Mouse (Mus musculus) liver, embryonic 14.5 days (tissue): ENCODE data around the gene Slc17a8. TPM values are rescaled to one million over a fixed set of nuclear protein-coding genes. Genes with fewer than 3 reads are reported as not detected.

ENCODE experiments used
- ATAC-seq: fragments of 200-750 bp; cut with Nextera tagmentation; 2 replicates; pipeline ENCODE4 v1.8.0; 2017; ENCODE audit warnings: moderate number of reproducible peaks, mild to moderate bottlenecking, moderate library complexity; ENCODE audit not compliant: insufficient read depth
- DNase-seq, 3 experiments: peaks; one replicate each; pipeline ENCODE4 v3.0.0-alpha.2; 2012 to 2013; ENCODE audit warnings: low read depth in 3 of 3, low spot score in 3 of 3
- H3K27ac ChIP-seq: fragments of 300-500 bp; sonication (generic); 2 replicates; pipeline ENCODE4 v1.5.1; 2014; ENCODE audit warnings: moderate library complexity, mild to moderate bottlenecking, control low read depth, inconsistent platforms
- H3K27me3 ChIP-seq: fragments of 300-500 bp; sonication (generic); 2 replicates; pipeline ENCODE4 v1.6.1; 2014; ENCODE audit warnings: mild to moderate bottlenecking, low read length, moderate library complexity; ENCODE audit not compliant: control insufficient read depth, insufficient read depth
- H3K36me3 ChIP-seq: fragments of 300-500 bp; sonication (generic); replicated peaks from 2 replicates; pipeline ENCODE4 v1.6.1; 2014; ENCODE audit warnings: low read depth; ENCODE audit not compliant: control insufficient read depth, insufficient read depth
- H3K4me1 ChIP-seq, 2 experiments: fragments of 200-500 bp in 1 of 2; fragments of 300-500 bp in 1 of 2; sonication (generic) in 1 of 2; replicated peaks; 2 replicates each; pipeline ENCODE4 v1.6.1; 2012 to 2014; ENCODE audit warnings: antibody characterized with exemption in 1 of 2, inconsistent platforms in 1 of 2, low read length in 1 of 2; ENCODE audit not compliant: control insufficient read depth in 2 of 2, insufficient read depth in 2 of 2
- H3K4me2 ChIP-seq: fragments of 300-500 bp; sonication (generic); 2 replicates; pipeline ENCODE4 v1.6.1; 2014; ENCODE audit warnings: low read depth, mild to moderate bottlenecking, control low read depth, moderate library complexity
- H3K4me3 ChIP-seq, 2 experiments: fragments of 200-500 bp in 1 of 2; fragments of 300-500 bp in 1 of 2; sonication (generic) in 1 of 2; 2 replicates each; pipeline ENCODE4 v1.5.1; 2012 to 2014; ENCODE audit warnings: low read depth in 2 of 2, low read length in 2 of 2, mild to moderate bottlenecking in 2 of 2, control low read depth in 1 of 2, inconsistent platforms in 1 of 2, moderate library complexity in 1 of 2; ENCODE audit not compliant: insufficient read depth in 1 of 2
- H3K9ac ChIP-seq: fragments of 300-500 bp; sonication (generic); replicated peaks from 2 replicates; pipeline ENCODE4 v1.6.1; 2014; ENCODE audit warnings: mild to moderate bottlenecking, control low read depth, moderate library complexity
- H3K9me3 ChIP-seq: fragments of 300-500 bp; sonication (generic); 2 replicates; pipeline ENCODE4 v1.6.1; 2016; ENCODE audit warnings: low read length, mixed read lengths; ENCODE audit not compliant: control insufficient read depth
- CTCF ChIP-seq: IDR thresholded peaks from 2 replicates; pipeline ENCODE4 v1.5.1; 2016; ENCODE audit warnings: antibody characterized with exemption, low read depth, control low read depth
- EP300 ChIP-seq: IDR thresholded peaks from 2 replicates; pipeline ENCODE4 v1.6.1; 2016; ENCODE audit warnings: antibody characterized with exemption, low read depth
- WGBS: fragments of 180-500 bp; shearing (Covaris S2); extraction: QIAGEN DNeasy Blood & Tissue Kit; methylation state at CpG from one replicate; pipeline ENCODE4 v1.1.7; 2014; ENCODE audit not compliant: insufficient replicate concordance; 5-methylcytosine and 5-hydroxymethylcytosine counted together
- polyA plus RNA-seq, 2 experiments: library from polyadenylated mRNA; depleted of rRNA in 1 of 2; stranded (reverse) in 1 of 2; unstranded in 1 of 2; fragments of >200 nt; fragmentation: Nextera tagmentation in 1 of 2; extraction: Ambion mirVana in 1 of 2; gene quantifications; 2 replicates each; pipeline versions ENCODE4 v1.2.1 to v1.2.3; 2012 to 2014

Gene Slc17a8
- polyA plus RNA-seq, 2 experiments: 0.04 TPM; not detected in 1

DNA sequence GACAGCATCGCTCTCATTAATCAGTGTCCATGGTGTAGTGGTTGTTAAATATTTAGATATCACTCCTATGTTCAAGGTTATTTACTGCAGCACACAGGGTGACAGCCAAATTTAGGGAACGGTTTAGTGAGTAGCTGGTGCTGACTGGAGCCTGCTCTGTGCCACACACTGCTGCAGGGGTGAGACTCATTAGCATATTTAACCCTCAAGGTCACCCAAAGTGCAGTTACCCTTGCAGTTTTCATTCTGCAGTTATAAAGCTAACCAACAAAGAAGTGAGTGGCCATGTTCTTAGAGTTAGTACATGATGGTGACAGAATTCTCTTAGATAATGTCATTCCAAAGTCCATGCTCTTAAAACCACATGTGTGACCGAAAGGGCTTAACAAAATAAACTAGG, 78.7 kb downstream of the Slc17a8 start:
- Histone ChIP-seq H3K4me3 (no peak overlapping the region), H3K36me3 (no peaks in the 10 kb centered on the region), H3K9ac (no peak overlapping the region), H3K27me3 (no peaks in the 10 kb centered on the region), H3K9me3 (no peaks in the 10 kb centered on the region), H3K4me2 (no peak overlapping the region), H3K27ac (no peak overlapping the region), H3K4me1 (no peaks in the 10 kb centered on the region)
- TF ChIP-seq EP300: no peak
- ATAC-seq (no peak), DNase-seq (no peak)
- 67% methylated on average over 3 of the region's 3 CpGs for WGBS

GRCm38 (mm10) chr10:89532929-89533727, 87.9 kb downstream of the Slc17a8 start, which contains the start of gene Nr1h4:
Gene Nr1h4 (minus strand): TSS chr10:89533585.
- 59% methylated on average over 17 of the region's 17 CpGs for WGBS
- ATAC-seq: peak; percentile 36; the same call in 1 of the 2 replicates
- H3K27ac ChIP-seq: no peak within 1 kb of the TSS
- H3K9me3 ChIP-seq: no peaks in the 10 kb centered on the region
- H3K4me3 ChIP-seq: peak within 1 kb of the TSS; percentile 13 to 24; a peak in 3 of 4 replicates
- no peak for DNase-seq
- H3K4me1 ChIP-seq: peaks cover 0 to 7% of the 10 kb centered on the region in 2 experiments; a peak in 2 of 4 replicates
- no peaks in the 10 kb centered on the region for H3K36me3 ChIP-seq
- no peaks in the 10 kb centered on the region for H3K27me3 ChIP-seq
- no peak within 1 kb of the TSS for H3K9ac ChIP-seq
- H3K4me2 ChIP-seq: peak within 1 kb of the TSS; percentile 13; the same call in 1 of the 2 replicates
- TF ChIP-seq CTCF (no peak), EP300 (no peak)

- H3K36me3 ChIP-seq: no peaks in the 10 kb centered on the region
- no peaks in the 10 kb centered on the region for H3K9me3 ChIP-seq
- H3K27me3 ChIP-seq: no peaks in the 10 kb centered on the region
- H3K4me1 ChIP-seq: peaks cover 0 to 7% of the 10 kb centered on the region in 2 experiments; a peak in 2 of 4 replicates
- peak overlapping the region; percentile 13; the same call in 1 of the 2 replicates for H3K4me2 ChIP-seq
- H3K4me3 ChIP-seq: no peak overlapping the region; a peak in 1 of 4 replicates
- no peak overlapping the region for H3K9ac ChIP-seq
- ATAC-seq (no peak), DNase-seq (no peak)
- TF ChIP-seq CTCF (no peak), EP300 (no peak)
- WGBS: 66% methylated on average over 5 of the region's 5 CpGs
- no peak overlapping the region for H3K27ac ChIP-seq
Measured at GRCm38 (mm10) chr10:89532451-89532850, 88.6 kb downstream of the Slc17a8 start.

- Histone ChIP-seq H3K27ac (no peak overlapping the region), H3K9ac (no peak overlapping the region), H3K27me3 (no peaks in the 10 kb centered on the region), H3K4me3 (no peak overlapping the region; a peak in 1 of 4 replicates), H3K4me1 (peaks cover 0 to 7% of the 10 kb centered on the region in 2 experiments; a peak in 2 of 4 replicates), H3K36me3 (no peaks in the 10 kb centered on the region), H3K4me2 (peak overlapping the region; percentile 13; the same call in 1 of the 2 replicates), H3K9me3 (no peaks in the 10 kb centered on the region)
- peak; percentile 38; the same call in 1 of the 2 replicates for ATAC-seq
- DNase-seq: no peak
- no peak for TF ChIP-seq CTCF
- TF ChIP-seq EP300: no peak
- WGBS: 45% methylated on average over 2 of the region's 2 CpGs
Measured at GRCm38 (mm10) chr10:89531976-89532375, 89.1 kb downstream of the Slc17a8 start.

DNA sequence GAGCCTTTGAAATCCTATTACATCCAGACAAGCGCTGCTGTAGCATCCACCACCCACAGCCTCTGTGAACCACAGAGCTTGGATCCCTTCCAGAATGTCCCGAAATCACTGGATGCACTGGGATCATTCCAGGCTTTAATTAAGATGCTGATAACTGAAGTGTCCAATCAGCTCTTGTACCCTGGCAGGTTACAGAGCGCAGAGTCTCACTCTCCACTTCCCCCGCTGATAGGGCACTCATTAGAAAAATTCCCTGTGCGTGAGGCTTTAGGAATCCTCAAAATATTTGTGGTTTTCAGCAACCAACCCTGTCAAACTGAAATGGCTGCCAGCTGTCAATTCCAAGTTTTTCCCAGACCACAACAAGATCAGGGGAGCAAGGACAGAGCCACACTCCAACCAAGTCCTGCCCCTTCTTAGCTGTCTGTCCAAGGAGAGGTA, 89.8 kb downstream of the Slc17a8 start:
- TF ChIP-seq EP300 (no peak), CTCF (no peak)
- no peak for ATAC-seq
- peaks cover 0 to 7% of the 10 kb centered on the region in 2 experiments; a peak in 2 of 4 replicates for H3K4me1 ChIP-seq
- no peaks in the 10 kb centered on the region for H3K9me3 ChIP-seq
- H3K36me3 ChIP-seq: no peaks in the 10 kb centered on the region
- no peak overlapping the region for H3K27ac ChIP-seq
- no peak overlapping the region for H3K4me2 ChIP-seq
- no peak overlapping the region for H3K4me3 ChIP-seq
- WGBS: 60% methylated on average over 5 of the region's 5 CpGs
- H3K27me3 ChIP-seq: no peaks in the 10 kb centered on the region
- H3K9ac ChIP-seq: no peak overlapping the region
- DNase-seq: no peak
